8 mouse cellular contexts compared by ENCODE assay signal in genomic region chr7:25181331-25181790, GRCm38 (mm10). TPM values are rescaled to one million over a fixed set of nuclear protein-coding genes. Genes with fewer than 3 reads are reported as not detected.
DNase-seq lines count a peak whose midpoint lies in the region; ATAC-seq lines count a peak whose summit lies in the region.

No protein-coding gene starts in this region.

- H3K27ac ChIP-seq in embryonic facial prominence, embryonic 12.5 days = no peak overlapping the region
- no peak overlapping the region for H3K27ac ChIP-seq in liver, embryonic 11.5 days (ENCODE audit: low read depth, low read length)

- H3K4me2 ChIP-seq in embryonic facial prominence, embryonic 12.5 days (replicated peaks) = peak overlapping the region; percentile 21; the same call in 1 of the 2 replicates
- H3K4me2 ChIP-seq in liver, embryonic 11.5 days = peak overlapping the region; percentile 53

- no peaks in the 10 kb centered on the region for H3K9me3 ChIP-seq in embryonic facial prominence, embryonic 12.5 days
- H3K9me3 ChIP-seq in liver, embryonic 11.5 days (ENCODE audit: control insufficient read depth, low read length) = no peaks in the 10 kb centered on the region

- peak; percentile 53; the same call in 1 of the 2 replicates for ATAC-seq in embryonic facial prominence, embryonic 12.5 days (ENCODE audit: insufficient number of reproducible peaks, insufficient read depth, low FRiP score, low TSS enrichment)
- peak; percentile 85 to 91 for ATAC-seq in hematopoietic stem cell, adult 5-6 weeks (replicated peaks in 1 of 2; ENCODE audit: insufficient read depth in 1 of 2, low FRiP score in 2 of 2, low TSS enrichment in 1 of 2, low read depth in 1 of 2, poor library complexity in 2 of 2, severe bottlenecking in 2 of 2)
- ATAC-seq in liver, embryonic 11.5 days (replicated peaks; ENCODE audit: low FRiP score) = peak; percentile 67; the same call in 1 of the 2 replicates

- peaks cover 9% of the 10 kb centered on the region; the same call in 1 of the 2 replicates for H3K4me1 ChIP-seq in embryonic facial prominence, embryonic 12.5 days
- peaks cover 7% of the 10 kb centered on the region for H3K4me1 ChIP-seq in liver, embryonic 11.5 days (replicated peaks; ENCODE audit: control insufficient read depth, insufficient read depth, low read length)

- H3K9ac ChIP-seq in embryonic facial prominence, embryonic 12.5 days = 0 out of 2 replicates have a peak overlapping the region, but pooled peaks have one; percentile 19
- no peak overlapping the region for H3K9ac ChIP-seq in liver, embryonic 11.5 days (ENCODE audit: low read depth, low read length)

- H3K4me3 ChIP-seq in embryonic facial prominence, embryonic 12.5 days = peak overlapping the region; percentile 16; the same call in 1 of the 2 replicates
- H3K4me3 ChIP-seq in liver, embryonic 11.5 days (ENCODE audit: low read depth, low read length) = peak overlapping the region; percentile 25

- H3K36me3 ChIP-seq in embryonic facial prominence, embryonic 12.5 days = no peaks in the 10 kb centered on the region
- H3K36me3 ChIP-seq in liver, embryonic 11.5 days (ENCODE audit: control insufficient read depth, insufficient read depth, low read length) = no peaks in the 10 kb centered on the region

- peaks cover 84% of the 10 kb centered on the region for H3K27me3 ChIP-seq in embryonic facial prominence, embryonic 12.5 days
- peaks cover 67% of the 10 kb centered on the region for H3K27me3 ChIP-seq in liver, embryonic 11.5 days (replicated peaks; ENCODE audit: control insufficient read depth, insufficient read depth, low read length)

- 1% methylated on average over 15 of the region's 15 CpGs for WGBS in embryonic facial prominence, embryonic 12.5 days
- 3% methylated on average over 15 of the region's 15 CpGs for WGBS in liver, embryonic 11.5 days

- DNase-seq in kidney, adult 18-20 months = peak; percentile 21
- DNase-seq in kidney, adult 11 months = no peak
- peak; percentile 45 for DNase-seq in R1 (ENCODE audit: low read depth, low spot score)
- DNase-seq in liver, embryonic 11.5 days (ENCODE audit: low spot score) = no peak
- DNase-seq in monocyte, adult 2 months (ENCODE audit: low read depth in 1 of 2, low spot score in 2 of 2) = peak; percentile 35 to 59
- DNase-seq in thymus, postnatal 14 days = peak; percentile 61

RNA-seq across cellular contexts. Expression of gene Pou2f2, which starts 1.8 kb away (rescaled TPM):
- 2.3 and 3.2 TPM in 2 replicates for polyA plus RNA-seq in embryonic facial prominence, embryonic 12.5 days (2016; fragmentation: Nextera tagmentation; extraction: Ambion mirVana)
- 3.5 and 7.6 TPM in 2 replicates for total RNA-seq in hematopoietic stem cell, adult 5-6 weeks (2017)
- polyA plus RNA-seq in liver, embryonic 11.5 days (2014; fragmentation: Nextera tagmentation; extraction: Ambion mirVana) = 2.2 and 3.2 TPM in 2 replicates

RNA-seq across cellular contexts. Expression of gene Dedd2, which starts 39.1 kb away (rescaled TPM):
- 13.7 and 14.9 TPM in 2 replicates for polyA plus RNA-seq in embryonic facial prominence, embryonic 12.5 days (2016; fragmentation: Nextera tagmentation; extraction: Ambion mirVana)
- 24.3 and 24.9 TPM in 2 replicates for total RNA-seq in hematopoietic stem cell, adult 5-6 weeks (2017)
- polyA plus RNA-seq in liver, embryonic 11.5 days (2014; fragmentation: Nextera tagmentation; extraction: Ambion mirVana) = 19.6 and 21.1 TPM in 2 replicates

RNA-seq across cellular contexts. Expression of gene Zfp526, which starts 39.9 kb away (rescaled TPM):
- 2.9 and 3.0 TPM in 2 replicates for polyA plus RNA-seq in embryonic facial prominence, embryonic 12.5 days (2016; fragmentation: Nextera tagmentation; extraction: Ambion mirVana)
- 5.3 and 8.0 TPM in 2 replicates for total RNA-seq in hematopoietic stem cell, adult 5-6 weeks (2017)
- 4.0 and 4.2 TPM in 2 replicates for polyA plus RNA-seq in liver, embryonic 11.5 days (2014; fragmentation: Nextera tagmentation; extraction: Ambion mirVana)

RNA-seq across cellular contexts. Expression of gene Gsk3a, which starts 56.3 kb away (rescaled TPM):
- 15.9 and 17.4 TPM in 2 replicates for polyA plus RNA-seq in embryonic facial prominence, embryonic 12.5 days (2016; fragmentation: Nextera tagmentation; extraction: Ambion mirVana)
- total RNA-seq in hematopoietic stem cell, adult 5-6 weeks (2017) = 47.0 and 66.5 TPM in 2 replicates
- 11.0 and 13.0 TPM in 2 replicates for polyA plus RNA-seq in liver, embryonic 11.5 days (2014; fragmentation: Nextera tagmentation; extraction: Ambion mirVana)

Comparison
In these comparisons a context has a peak if more than half of its experiments do, and no peak if none do; other contexts are left out.
1. DNase-seq: peak in kidney, adult 18-20 months (single experiment), R1 (single experiment), monocyte, adult 2 months (2 of 2) and thymus, postnatal 14 days (single experiment); none in kidney, adult 11 months (single experiment) and liver, embryonic 11.5 days (single experiment).
2. Peak in every context shown above with its lines, with median percentiles within 50 percentile points of each other: ATAC-seq.